Mouse (Mus musculus): ENCODE data around the gene Vwa7. TPM values are rescaled to one million over a fixed set of nuclear protein-coding genes. Genes with fewer than 3 reads are reported as not detected.

Gene Vwa7
- 0.96 TPM for polyA plus RNA-seq (2014; fragmentation: Illumina TruSeq; extraction: RNeasy Lipid Tissue Mini Kit (QIAGEN cat#74804); ENCODE audit: low read depth, low replicate concordance)

DNA sequence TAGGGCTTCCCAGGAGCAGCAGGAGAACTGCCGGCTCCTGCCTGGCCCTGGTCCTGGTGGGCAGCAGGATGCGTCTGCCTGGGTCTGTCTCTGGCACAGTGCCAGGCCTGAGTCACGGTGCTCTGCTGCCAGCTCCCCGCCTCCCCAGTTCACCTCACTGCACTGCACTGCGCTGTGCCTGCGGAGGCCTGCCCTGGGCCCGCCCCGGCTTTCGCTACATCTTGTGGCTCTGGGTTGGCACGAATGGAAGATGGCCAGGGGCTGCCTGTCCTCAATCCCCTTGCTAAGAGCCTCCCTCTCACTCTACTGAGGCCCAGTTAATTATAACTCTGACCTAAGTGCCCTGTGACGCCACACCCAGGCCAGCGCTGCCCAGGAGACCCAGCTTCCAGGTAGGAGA lies at the start of gene Vwa7:
TSS of gene Vwa7 (plus strand) at position 204 of the 400 bp plus-strand sequence.

DNA sequence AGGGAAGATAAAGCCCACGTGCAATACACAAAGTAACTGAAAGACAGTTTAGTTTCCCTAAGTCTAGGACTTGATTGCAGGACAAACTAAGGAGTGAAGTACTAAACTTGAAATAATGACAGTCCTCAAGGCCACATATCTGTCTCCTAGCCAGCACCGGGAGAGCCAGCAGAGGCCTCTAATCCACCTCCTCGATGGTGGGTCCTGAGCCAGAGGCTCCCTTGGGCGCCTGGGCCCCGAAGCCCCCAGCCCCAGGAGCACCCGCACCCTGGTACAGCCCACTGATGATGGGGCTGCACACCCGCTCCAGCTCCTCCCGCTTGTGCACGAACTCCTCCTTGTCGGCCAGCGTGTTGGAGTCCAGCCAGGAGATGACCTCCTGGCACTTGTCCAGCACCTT lies 46.6 kb upstream of the Vwa7 start, which contains the start of gene Gm20481:
TSS of gene Gm20481 (plus strand) at position 91 of the 400 bp plus-strand sequence.

DNA sequence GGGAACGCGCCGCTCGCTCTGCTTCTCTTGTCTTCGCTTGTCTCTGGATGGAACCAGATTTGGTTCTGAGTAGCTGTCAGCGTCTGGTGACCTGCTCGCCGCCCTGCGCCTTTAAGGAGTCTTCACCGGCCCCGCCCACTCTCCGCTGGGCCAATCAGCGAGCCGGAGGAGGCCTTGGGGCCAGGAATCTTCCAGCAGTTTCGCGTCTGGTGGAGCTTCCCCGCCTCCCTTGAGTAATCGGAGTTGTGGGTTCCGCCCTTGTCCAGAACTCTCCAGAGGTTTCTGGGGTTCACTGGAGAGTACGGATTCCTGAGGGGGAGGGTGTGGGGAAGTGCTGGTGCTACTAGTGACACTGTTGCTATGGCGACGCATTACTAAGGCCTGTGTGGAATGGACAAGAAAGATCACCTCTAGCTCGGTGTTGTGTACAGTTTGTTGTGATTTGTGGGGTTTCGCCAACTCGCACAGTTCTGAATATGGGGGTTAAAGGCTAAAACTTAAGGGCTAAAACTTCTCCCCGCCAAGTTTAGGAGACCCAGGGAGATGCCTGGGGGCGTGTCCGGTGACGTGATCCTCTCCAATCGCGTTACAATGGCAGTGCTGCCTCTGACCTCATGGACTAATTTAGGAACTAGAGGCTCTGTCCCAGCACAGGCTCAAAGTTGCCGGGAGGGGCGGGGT lies 44.2 kb upstream of the Vwa7 start, which contains the start of the genes Hspa1a and Hspa1l:
TSS of gene Hspa1a (minus strand) at position 88 of the 681 bp plus-strand sequence.
TSS of gene Hspa1l (plus strand) at position 635 of the 681 bp plus-strand sequence.

DNA sequence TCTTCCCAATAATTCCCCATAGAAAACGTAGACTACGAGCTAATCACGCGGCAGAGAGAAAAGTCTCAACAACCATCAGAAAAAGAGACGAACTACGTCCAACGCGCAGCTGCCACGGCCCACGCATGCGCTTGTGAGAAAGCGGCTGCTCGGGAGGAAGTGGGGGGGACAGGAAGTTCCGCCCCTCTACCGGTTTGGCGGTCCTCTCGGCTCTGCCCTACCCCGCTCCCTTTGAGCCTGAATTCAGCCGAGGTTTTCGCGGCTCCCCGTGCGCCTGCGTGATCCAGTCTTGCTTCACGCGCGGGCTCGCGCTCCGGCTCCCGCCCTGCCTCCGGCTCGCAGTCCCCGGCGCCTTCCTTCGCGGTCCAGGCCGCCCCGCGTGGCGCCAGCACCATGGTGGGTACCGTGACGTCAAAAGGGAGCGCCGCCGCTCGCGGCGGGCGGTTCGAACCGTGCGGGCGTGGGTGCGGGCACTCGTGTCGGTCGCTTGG lies 34.6 kb upstream of the Vwa7 start, which contains the start of gene Lsm2:
TSS of gene Lsm2 (plus strand) at position 173 of the 491 bp plus-strand sequence.

DNA sequence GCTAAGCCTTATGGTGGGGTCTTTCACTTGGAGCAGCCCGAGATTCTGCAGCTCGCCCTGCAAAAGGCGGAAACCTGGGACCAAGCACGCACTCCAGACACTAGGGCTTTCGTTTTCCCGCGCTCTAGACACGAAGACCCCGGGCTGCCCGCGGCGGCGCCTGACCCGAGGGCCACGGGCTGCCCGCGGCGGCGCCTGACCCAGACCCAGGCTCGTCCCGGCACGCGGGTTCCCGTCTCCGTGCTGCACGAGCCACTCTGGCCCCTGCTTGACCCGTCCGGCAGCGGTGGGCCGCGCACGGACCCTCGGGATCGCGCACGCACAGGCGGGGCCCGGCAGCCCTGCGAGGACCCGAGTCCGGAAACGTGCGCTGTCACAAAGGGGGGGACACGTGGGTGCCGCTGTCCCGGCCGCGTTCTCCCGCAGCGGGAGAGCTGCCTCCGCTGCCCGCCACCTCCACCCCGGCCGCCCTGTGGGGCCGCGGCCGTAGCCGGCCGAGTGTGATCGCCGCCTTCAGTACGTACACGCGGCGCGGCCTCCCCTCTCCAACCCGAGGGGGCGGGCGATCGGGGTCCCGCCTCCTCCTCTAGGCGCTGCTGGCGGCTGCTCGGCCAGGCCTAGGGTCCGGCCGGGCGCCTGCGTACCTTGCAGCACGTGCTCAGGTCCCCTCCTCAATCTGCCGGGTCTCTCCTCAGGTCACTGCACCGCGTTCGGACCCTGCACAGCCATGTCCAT lies 15.5 kb upstream of the Vwa7 start, which contains the start of gene Vars:
TSS of gene Vars (plus strand) at position 271 of the 735 bp plus-strand sequence.

DNA sequence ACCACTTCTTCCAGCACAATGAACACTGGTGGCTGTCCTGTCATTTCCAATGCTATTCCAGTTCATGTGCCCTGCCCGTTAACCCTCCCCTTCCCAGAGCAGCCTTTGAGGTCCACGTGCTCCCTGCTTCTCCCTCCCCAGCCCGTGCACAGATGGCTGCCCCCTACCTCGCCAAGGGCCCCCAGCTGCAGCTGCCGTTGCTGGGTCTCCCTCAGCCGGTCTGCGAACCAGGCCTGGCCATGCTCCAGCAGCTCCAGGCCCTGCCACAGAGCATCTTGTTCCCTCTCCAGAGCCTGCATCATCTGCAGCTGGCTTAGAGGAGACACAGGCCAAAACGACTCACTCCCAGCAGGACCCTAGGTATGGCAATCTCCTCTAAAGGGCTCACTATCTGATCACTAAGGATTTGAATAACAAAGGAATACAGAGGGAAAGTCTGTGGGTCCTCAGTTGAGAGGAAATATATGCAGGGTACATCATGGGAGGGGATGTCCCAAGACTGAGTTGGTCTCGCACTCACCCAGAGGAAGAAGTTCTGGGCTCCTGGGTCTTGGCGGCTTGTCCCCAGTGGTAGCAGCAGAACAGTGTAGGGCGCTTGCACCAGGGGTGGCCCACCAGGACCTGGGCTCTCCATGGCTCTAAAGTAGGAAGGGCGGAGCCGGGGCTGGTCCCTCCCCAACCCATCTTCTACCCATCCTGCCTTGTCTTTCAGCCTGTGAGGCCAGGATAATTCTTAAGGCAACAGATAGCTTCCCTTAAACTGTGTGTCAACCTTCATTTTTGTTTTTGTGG lies 11.1 kb downstream of the Vwa7 start, which contains the start of gene Sapcd1:
TSS of gene Sapcd1 (minus strand) at position 740 of the 792 bp plus-strand sequence.

DNA sequence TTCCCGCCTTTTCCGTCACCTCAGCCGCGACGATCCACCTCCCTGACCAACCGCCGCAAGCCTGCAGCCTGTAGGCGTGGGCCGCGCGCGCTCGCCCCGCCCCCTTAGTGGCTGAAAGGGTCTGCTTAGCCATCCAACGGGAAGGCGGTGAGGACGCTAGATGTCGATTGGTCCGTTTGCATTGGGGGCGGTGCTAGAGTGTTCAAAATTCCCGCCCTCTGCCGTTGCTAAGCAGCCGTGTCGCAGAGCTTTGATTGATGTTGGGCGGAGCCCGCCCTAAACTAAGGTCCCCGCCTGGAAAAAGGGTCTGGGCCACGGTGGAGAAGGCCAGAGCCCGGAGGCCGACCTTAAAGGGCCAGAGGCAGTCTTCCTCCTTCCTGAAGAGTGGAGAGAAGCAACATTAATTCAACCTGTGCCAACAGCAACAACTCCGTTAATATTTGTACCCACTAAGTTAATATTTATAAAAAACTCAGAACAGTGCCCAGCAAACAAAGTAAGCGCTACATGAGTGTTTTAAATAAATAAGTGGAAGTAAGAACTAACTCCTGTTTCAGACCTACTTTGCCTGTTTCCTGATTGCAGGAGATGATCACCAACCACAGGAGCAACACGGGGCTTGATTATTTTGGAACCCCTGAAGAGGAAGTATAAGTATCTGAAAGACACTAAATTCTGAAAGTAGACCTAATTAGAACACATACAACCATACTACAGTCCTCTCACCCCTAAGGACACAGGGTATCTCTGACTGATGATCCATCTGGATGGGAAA lies 30.5 kb downstream of the Vwa7 start, which contains the start of gene Msh5:
TSS of gene Msh5 (minus strand) at position 65 of the 775 bp plus-strand sequence.

DNA sequence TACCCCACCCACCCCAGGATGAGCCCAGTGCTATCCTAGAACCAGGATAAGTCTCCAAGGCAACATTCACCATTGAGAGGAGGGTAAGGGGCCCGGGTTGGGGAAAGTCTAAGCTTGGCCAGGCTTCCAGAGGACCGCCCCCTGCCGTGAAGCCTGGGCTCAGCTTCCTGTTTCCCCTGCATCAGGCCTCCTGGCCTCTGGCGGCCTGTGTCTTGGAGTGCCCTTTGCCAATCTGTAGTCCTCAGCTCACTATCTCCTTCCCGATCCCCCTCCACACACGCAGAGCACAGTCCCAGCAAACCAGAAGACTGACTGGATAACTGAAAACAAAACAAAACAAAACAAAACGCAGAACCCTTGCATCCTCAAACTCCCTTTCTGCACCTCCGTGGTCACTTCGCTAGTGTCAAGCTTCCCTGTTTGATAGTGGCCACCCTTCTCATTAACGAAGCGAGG lies 33.2 kb downstream of the Vwa7 start, which contains the start of gene Clic1:
TSS of gene Clic1 (plus strand) at position 406 of the 456 bp plus-strand sequence.

DNA sequence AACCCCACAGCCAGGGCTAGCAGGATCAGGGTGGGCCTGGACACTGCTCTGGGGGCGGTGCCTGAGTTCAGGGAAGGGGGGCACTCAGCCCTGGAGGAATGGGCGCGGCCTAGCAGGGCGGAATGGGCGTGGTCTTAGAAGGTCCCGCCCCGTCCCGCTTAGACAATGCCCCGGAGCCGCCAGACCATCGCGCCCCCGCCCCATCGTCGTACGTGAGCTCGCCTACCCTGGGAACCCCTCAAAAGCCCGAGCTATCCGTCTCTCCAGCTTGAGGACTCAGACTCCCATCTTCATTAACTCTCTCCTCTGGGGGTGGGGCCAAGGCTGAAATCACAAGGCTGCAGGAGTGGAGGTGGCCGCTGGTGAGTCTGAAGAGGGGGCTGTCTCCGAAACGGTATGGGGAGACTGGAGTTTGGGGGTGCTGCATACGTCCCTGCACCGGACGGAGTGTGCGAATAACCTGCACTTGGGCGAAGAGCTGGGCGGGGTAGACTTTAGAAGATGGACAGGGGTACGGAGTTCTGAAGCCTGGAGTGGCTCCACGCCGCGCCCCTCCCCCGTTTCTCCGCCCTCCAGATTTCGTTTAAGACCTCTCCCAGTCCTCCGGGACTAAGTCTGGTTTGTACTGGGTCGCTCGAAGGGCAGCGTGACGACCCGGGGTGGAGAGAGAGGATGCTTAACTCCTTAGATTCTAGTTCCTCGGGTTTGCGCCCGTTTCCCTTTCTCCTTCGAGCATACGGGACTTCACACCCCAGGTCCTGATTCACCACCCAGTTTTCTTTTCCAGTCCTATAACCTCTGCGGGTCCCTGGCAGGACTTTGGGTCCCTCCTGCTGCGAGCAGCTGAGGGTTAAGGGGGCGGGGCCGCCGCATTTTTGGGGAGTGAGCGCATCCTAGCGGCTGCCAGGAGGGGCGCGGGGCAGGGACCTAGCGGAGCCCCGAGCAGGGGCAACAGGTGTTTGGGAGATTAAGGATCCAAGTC lies 42.8 kb downstream of the Vwa7 start, which contains the start of gene Ddah2:
TSS of gene Ddah2 (plus strand) at position 125 of the 982 bp plus-strand sequence.

DNA sequence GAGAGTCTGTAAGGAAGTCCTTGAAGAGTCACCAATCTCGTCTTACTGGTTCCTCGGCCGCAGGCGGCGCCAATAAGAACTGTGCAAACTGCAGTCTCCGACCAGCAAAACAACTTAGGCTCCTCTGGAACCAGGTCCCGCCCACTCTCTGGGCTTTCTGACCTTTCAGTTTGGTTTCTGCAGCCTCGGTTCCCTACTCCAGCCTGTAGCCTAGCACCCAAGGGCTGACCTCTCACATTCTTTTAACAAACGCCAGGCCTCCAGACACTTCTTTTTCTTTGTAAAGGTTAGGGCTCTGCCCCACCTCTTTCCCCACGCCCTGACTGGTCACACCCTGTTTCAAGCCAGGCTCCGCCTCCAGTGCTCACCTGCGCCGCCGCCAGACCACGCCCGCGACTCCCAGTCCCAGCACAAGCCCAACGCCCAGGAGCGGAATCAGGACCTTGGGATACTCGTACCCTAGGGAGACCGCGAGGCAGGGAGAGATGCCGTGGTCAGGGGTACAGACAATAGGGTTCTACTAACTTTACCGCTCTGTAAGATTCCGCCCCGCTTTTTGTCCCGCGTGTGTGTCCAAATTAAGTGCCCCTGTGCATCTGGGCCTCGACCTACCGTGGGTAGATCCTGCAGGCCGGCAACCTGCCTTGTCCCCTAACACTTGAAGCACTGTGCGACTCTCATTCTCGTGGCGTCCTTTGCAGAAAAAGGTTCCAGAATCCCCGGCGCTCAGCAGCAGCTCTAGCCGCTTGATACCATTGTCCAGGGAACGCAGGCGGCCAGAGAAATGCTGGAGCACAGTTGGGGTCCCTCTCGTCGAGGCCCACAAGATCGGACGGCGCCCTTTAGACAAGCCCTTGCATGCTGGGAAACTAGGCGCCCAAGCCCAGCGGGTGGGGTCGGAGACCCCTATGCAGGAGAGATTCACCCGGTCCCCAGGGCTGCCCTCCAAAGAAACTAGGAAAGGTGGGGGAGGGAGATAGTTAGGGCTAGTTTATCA lies 48.9 kb downstream of the Vwa7 start, which contains the start of gene Ly6g6c:
TSS of gene Ly6g6c (plus strand) at position 438 of the 997 bp plus-strand sequence.

DNA sequence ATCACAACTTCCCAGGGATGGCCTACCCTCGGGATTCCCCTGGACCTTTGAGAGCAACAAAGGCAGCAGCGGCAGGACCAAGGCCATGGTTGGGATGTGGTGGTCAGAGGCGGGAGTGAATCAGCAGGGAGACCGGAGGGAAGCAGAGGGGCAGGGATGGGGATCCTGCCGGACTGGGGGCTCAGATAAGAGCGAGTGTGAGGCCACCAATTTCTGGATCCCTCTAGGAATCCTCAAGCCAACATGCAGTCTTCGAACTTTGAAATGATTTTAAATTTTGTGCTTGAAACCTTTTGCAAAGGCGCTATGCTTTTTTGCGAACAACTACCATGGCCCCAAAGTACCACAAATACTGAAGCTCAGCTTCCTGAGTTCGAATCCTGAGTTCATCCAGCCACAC lies 49.7 kb downstream of the Vwa7 start, which contains the start of gene Mpig6b:
TSS of gene Mpig6b (minus strand) at position 101 of the 400 bp plus-strand sequence.

Other genes starting within 250 kb of the Vwa7 start
- 1.4 TPM for gene Cyp21a1, start 212.0 kb upstream of the Vwa7 start, polyA plus RNA-seq (2014; fragmentation: Illumina TruSeq; extraction: RNeasy Lipid Tissue Mini Kit (QIAGEN cat#74804); ENCODE audit: low read depth, low replicate concordance)
- 45.3 TPM for gene Stk19, start 179.6 kb upstream of the Vwa7 start, polyA plus RNA-seq (2014; fragmentation: Illumina TruSeq; extraction: RNeasy Lipid Tissue Mini Kit (QIAGEN cat#74804); ENCODE audit: low read depth, low replicate concordance)
- gene Dxo, start 179.6 kb upstream of the Vwa7 start, polyA plus RNA-seq (2014; fragmentation: Illumina TruSeq; extraction: RNeasy Lipid Tissue Mini Kit (QIAGEN cat#74804); ENCODE audit: low read depth, low replicate concordance), result 59.7 TPM
- 45.7 TPM for gene Skiv2l, start 166.4 kb upstream of the Vwa7 start, polyA plus RNA-seq (2014; fragmentation: Illumina TruSeq; extraction: RNeasy Lipid Tissue Mini Kit (QIAGEN cat#74804); ENCODE audit: low read depth, low replicate concordance)
- gene Nelfe, start 166.2 kb upstream of the Vwa7 start, polyA plus RNA-seq (2014; fragmentation: Illumina TruSeq; extraction: RNeasy Lipid Tissue Mini Kit (QIAGEN cat#74804); ENCODE audit: low read depth, low replicate concordance), result 75.8 TPM
- gene Cfb, start 154.1 kb upstream of the Vwa7 start, polyA plus RNA-seq (2014; fragmentation: Illumina TruSeq; extraction: RNeasy Lipid Tissue Mini Kit (QIAGEN cat#74804); ENCODE audit: low read depth, low replicate concordance), result 114 TPM
- 14.4 TPM for gene Zbtb12, start 137.1 kb upstream of the Vwa7 start, polyA plus RNA-seq (2014; fragmentation: Illumina TruSeq; extraction: RNeasy Lipid Tissue Mini Kit (QIAGEN cat#74804); ENCODE audit: low read depth, low replicate concordance)
- gene Gm20547, start 134.5 kb upstream of the Vwa7 start, polyA plus RNA-seq (2014; fragmentation: Illumina TruSeq; extraction: RNeasy Lipid Tissue Mini Kit (QIAGEN cat#74804); ENCODE audit: low read depth, low replicate concordance), result not detected
- 104 TPM for gene C2, start 118.3 kb upstream of the Vwa7 start, polyA plus RNA-seq (2014; fragmentation: Illumina TruSeq; extraction: RNeasy Lipid Tissue Mini Kit (QIAGEN cat#74804); ENCODE audit: low read depth, low replicate concordance)
- 113 TPM for gene Ehmt2, start 118.1 kb upstream of the Vwa7 start, polyA plus RNA-seq (2014; fragmentation: Illumina TruSeq; extraction: RNeasy Lipid Tissue Mini Kit (QIAGEN cat#74804); ENCODE audit: low read depth, low replicate concordance)
- 39.3 TPM for gene Slc44a4, start 102.1 kb upstream of the Vwa7 start, polyA plus RNA-seq (2014; fragmentation: Illumina TruSeq; extraction: RNeasy Lipid Tissue Mini Kit (QIAGEN cat#74804); ENCODE audit: low read depth, low replicate concordance)
- 81.9 TPM for gene Neu1, start 85.3 kb upstream of the Vwa7 start, polyA plus RNA-seq (2014; fragmentation: Illumina TruSeq; extraction: RNeasy Lipid Tissue Mini Kit (QIAGEN cat#74804); ENCODE audit: low read depth, low replicate concordance)
- gene Hspa1b, start 57.3 kb upstream of the Vwa7 start, polyA plus RNA-seq (2014; fragmentation: Illumina TruSeq; extraction: RNeasy Lipid Tissue Mini Kit (QIAGEN cat#74804); ENCODE audit: low read depth, low replicate concordance), result 47.9 TPM
- gene Gm20481, start 46.7 kb upstream of the Vwa7 start, polyA plus RNA-seq (2014; fragmentation: Illumina TruSeq; extraction: RNeasy Lipid Tissue Mini Kit (QIAGEN cat#74804); ENCODE audit: low read depth, low replicate concordance), result not detected
- gene Hspa1a, start 44.4 kb upstream of the Vwa7 start, polyA plus RNA-seq (2014; fragmentation: Illumina TruSeq; extraction: RNeasy Lipid Tissue Mini Kit (QIAGEN cat#74804); ENCODE audit: low read depth, low replicate concordance), result 24.3 TPM
- 12.0 TPM for gene Hspa1l, start 43.9 kb upstream of the Vwa7 start, polyA plus RNA-seq (2014; fragmentation: Illumina TruSeq; extraction: RNeasy Lipid Tissue Mini Kit (QIAGEN cat#74804); ENCODE audit: low read depth, low replicate concordance)
- gene Lsm2, start 34.7 kb upstream of the Vwa7 start, polyA plus RNA-seq (2014; fragmentation: Illumina TruSeq; extraction: RNeasy Lipid Tissue Mini Kit (QIAGEN cat#74804); ENCODE audit: low read depth, low replicate concordance), result 23.4 TPM
- gene Vars, start 15.6 kb upstream of the Vwa7 start, polyA plus RNA-seq (2014; fragmentation: Illumina TruSeq; extraction: RNeasy Lipid Tissue Mini Kit (QIAGEN cat#74804); ENCODE audit: low read depth, low replicate concordance), result 62.8 TPM
- 2.9 TPM for gene Sapcd1, start 11.4 kb downstream of the Vwa7 start, polyA plus RNA-seq (2014; fragmentation: Illumina TruSeq; extraction: RNeasy Lipid Tissue Mini Kit (QIAGEN cat#74804); ENCODE audit: low read depth, low replicate concordance)
- 4.2 TPM for gene Msh5, start 30.2 kb downstream of the Vwa7 start, polyA plus RNA-seq (2014; fragmentation: Illumina TruSeq; extraction: RNeasy Lipid Tissue Mini Kit (QIAGEN cat#74804); ENCODE audit: low read depth, low replicate concordance)
- gene Clic1, start 33.4 kb downstream of the Vwa7 start, polyA plus RNA-seq (2014; fragmentation: Illumina TruSeq; extraction: RNeasy Lipid Tissue Mini Kit (QIAGEN cat#74804); ENCODE audit: low read depth, low replicate concordance), result 127 TPM
- 43.7 TPM for gene Ddah2, start 42.5 kb downstream of the Vwa7 start, polyA plus RNA-seq (2014; fragmentation: Illumina TruSeq; extraction: RNeasy Lipid Tissue Mini Kit (QIAGEN cat#74804); ENCODE audit: low read depth, low replicate concordance)
- 2.2 TPM for gene Ly6g6c, start 48.8 kb downstream of the Vwa7 start, polyA plus RNA-seq (2014; fragmentation: Illumina TruSeq; extraction: RNeasy Lipid Tissue Mini Kit (QIAGEN cat#74804); ENCODE audit: low read depth, low replicate concordance)
- gene Mpig6b, start 49.6 kb downstream of the Vwa7 start, polyA plus RNA-seq (2014; fragmentation: Illumina TruSeq; extraction: RNeasy Lipid Tissue Mini Kit (QIAGEN cat#74804); ENCODE audit: low read depth, low replicate concordance), result 2.4 TPM
- 8.2 TPM for gene Ly6g6e, start 60.3 kb downstream of the Vwa7 start, polyA plus RNA-seq (2014; fragmentation: Illumina TruSeq; extraction: RNeasy Lipid Tissue Mini Kit (QIAGEN cat#74804); ENCODE audit: low read depth, low replicate concordance)
- gene Ly6g6d, start 61.5 kb downstream of the Vwa7 start, polyA plus RNA-seq (2014; fragmentation: Illumina TruSeq; extraction: RNeasy Lipid Tissue Mini Kit (QIAGEN cat#74804); ENCODE audit: low read depth, low replicate concordance), result 14.6 TPM
- not detected for gene Ly6g6f, start 69.0 kb downstream of the Vwa7 start, polyA plus RNA-seq (2014; fragmentation: Illumina TruSeq; extraction: RNeasy Lipid Tissue Mini Kit (QIAGEN cat#74804); ENCODE audit: low read depth, low replicate concordance)
- gene Abhd16a, start 72.7 kb downstream of the Vwa7 start, polyA plus RNA-seq (2014; fragmentation: Illumina TruSeq; extraction: RNeasy Lipid Tissue Mini Kit (QIAGEN cat#74804); ENCODE audit: low read depth, low replicate concordance), result 106 TPM
- 1,353 TPM for gene Ly6g5c, start 91.7 kb downstream of the Vwa7 start, polyA plus RNA-seq (2014; fragmentation: Illumina TruSeq; extraction: RNeasy Lipid Tissue Mini Kit (QIAGEN cat#74804); ENCODE audit: low read depth, low replicate concordance)
- 1,252 TPM for gene Ly6g5b, start 98.8 kb downstream of the Vwa7 start, polyA plus RNA-seq (2014; fragmentation: Illumina TruSeq; extraction: RNeasy Lipid Tissue Mini Kit (QIAGEN cat#74804); ENCODE audit: low read depth, low replicate concordance)
- gene Gpank1, start 104.9 kb downstream of the Vwa7 start, polyA plus RNA-seq (2014; fragmentation: Illumina TruSeq; extraction: RNeasy Lipid Tissue Mini Kit (QIAGEN cat#74804); ENCODE audit: low read depth, low replicate concordance), result 14.5 TPM
- gene Csnk2b, start 105.5 kb downstream of the Vwa7 start, polyA plus RNA-seq (2014; fragmentation: Illumina TruSeq; extraction: RNeasy Lipid Tissue Mini Kit (QIAGEN cat#74804); ENCODE audit: low read depth, low replicate concordance), result 234 TPM
- gene D17H6S53E, start 109.8 kb downstream of the Vwa7 start, polyA plus RNA-seq (2014; fragmentation: Illumina TruSeq; extraction: RNeasy Lipid Tissue Mini Kit (QIAGEN cat#74804); ENCODE audit: low read depth, low replicate concordance), result 15.2 TPM
- gene Apom, start 115.5 kb downstream of the Vwa7 start, polyA plus RNA-seq (2014; fragmentation: Illumina TruSeq; extraction: RNeasy Lipid Tissue Mini Kit (QIAGEN cat#74804); ENCODE audit: low read depth, low replicate concordance), result not detected
- 130 TPM for gene Bag6, start 118.6 kb downstream of the Vwa7 start, polyA plus RNA-seq (2014; fragmentation: Illumina TruSeq; extraction: RNeasy Lipid Tissue Mini Kit (QIAGEN cat#74804); ENCODE audit: low read depth, low replicate concordance)
- gene Prrc2a, start 148.3 kb downstream of the Vwa7 start, polyA plus RNA-seq (2014; fragmentation: Illumina TruSeq; extraction: RNeasy Lipid Tissue Mini Kit (QIAGEN cat#74804); ENCODE audit: low read depth, low replicate concordance), result 229 TPM
- 21.1 TPM for gene Aif1, start 159.5 kb downstream of the Vwa7 start, polyA plus RNA-seq (2014; fragmentation: Illumina TruSeq; extraction: RNeasy Lipid Tissue Mini Kit (QIAGEN cat#74804); ENCODE audit: low read depth, low replicate concordance)
- 11.5 TPM for gene Lst1, start 171.9 kb downstream of the Vwa7 start, polyA plus RNA-seq (2014; fragmentation: Illumina TruSeq; extraction: RNeasy Lipid Tissue Mini Kit (QIAGEN cat#74804); ENCODE audit: low read depth, low replicate concordance)
- 1.9 TPM for gene Ltb, start 177.9 kb downstream of the Vwa7 start, polyA plus RNA-seq (2014; fragmentation: Illumina TruSeq; extraction: RNeasy Lipid Tissue Mini Kit (QIAGEN cat#74804); ENCODE audit: low read depth, low replicate concordance)
- 0.61 TPM for gene Tnf, start 185.4 kb downstream of the Vwa7 start, polyA plus RNA-seq (2014; fragmentation: Illumina TruSeq; extraction: RNeasy Lipid Tissue Mini Kit (QIAGEN cat#74804); ENCODE audit: low read depth, low replicate concordance)
- not detected for gene Lta, start 188.8 kb downstream of the Vwa7 start, polyA plus RNA-seq (2014; fragmentation: Illumina TruSeq; extraction: RNeasy Lipid Tissue Mini Kit (QIAGEN cat#74804); ENCODE audit: low read depth, low replicate concordance)
- 1.2 TPM for gene Gm16181, start 204.3 kb downstream of the Vwa7 start, polyA plus RNA-seq (2014; fragmentation: Illumina TruSeq; extraction: RNeasy Lipid Tissue Mini Kit (QIAGEN cat#74804); ENCODE audit: low read depth, low replicate concordance)
- 22.6 TPM for gene Atp6v1g2, start 217.1 kb downstream of the Vwa7 start, polyA plus RNA-seq (2014; fragmentation: Illumina TruSeq; extraction: RNeasy Lipid Tissue Mini Kit (QIAGEN cat#74804); ENCODE audit: low read depth, low replicate concordance)
- gene Nfkbil1, start 219.2 kb downstream of the Vwa7 start, polyA plus RNA-seq (2014; fragmentation: Illumina TruSeq; extraction: RNeasy Lipid Tissue Mini Kit (QIAGEN cat#74804); ENCODE audit: low read depth, low replicate concordance), result 16.9 TPM
- 177 TPM for gene Ddx39b, start 225.2 kb downstream of the Vwa7 start, polyA plus RNA-seq (2014; fragmentation: Illumina TruSeq; extraction: RNeasy Lipid Tissue Mini Kit (QIAGEN cat#74804); ENCODE audit: low read depth, low replicate concordance)
- 739 TPM for gene H2-D1, start 246.2 kb downstream of the Vwa7 start, polyA plus RNA-seq (2014; fragmentation: Illumina TruSeq; extraction: RNeasy Lipid Tissue Mini Kit (QIAGEN cat#74804); ENCODE audit: low read depth, low replicate concordance)

Data from adipose tissue, adult 10 weeks (tissue).